Mouse (Mus musculus): ENCODE data around the gene Sec14l2.

DNA sequence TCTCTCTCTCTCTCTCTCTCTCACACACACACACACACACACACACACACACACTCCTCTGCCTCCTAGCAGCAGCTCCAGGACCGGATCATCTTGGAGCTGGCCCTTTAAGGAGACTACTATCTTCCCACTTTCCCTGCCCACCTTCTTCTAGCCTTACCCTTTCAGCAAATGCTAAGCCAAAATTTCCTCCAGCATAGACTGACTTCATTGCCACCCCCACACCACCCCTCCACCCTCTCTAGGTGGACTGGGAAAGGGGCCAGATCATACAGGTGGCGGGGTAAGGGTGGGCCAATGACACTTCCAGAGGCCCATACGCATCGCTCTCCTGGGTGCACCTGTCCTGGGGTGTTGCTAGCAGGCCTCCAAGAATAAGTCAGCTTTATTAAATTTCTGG is 7.8 kb downstream of the Sec14l2 start:
- TF ChIP-seq POLR2A (IDR thresholded peaks at IDR 0.05; ENCODE audit: borderline replicate concordance, control insufficient read depth, low read depth, low read length), result no peak
- TF ChIP-seq CTCF (IDR thresholded peaks at IDR 0.05; ENCODE audit: control insufficient read depth, insufficient read depth, low read length), result no peak
